Mouse (Mus musculus) erythroid progenitor cell, adult 5-6 weeks (primary cell): ENCODE data around the gene Zfp169. TPM values are rescaled to one million over a fixed set of nuclear protein-coding genes. Genes with fewer than 3 reads are reported as not detected.
"Not testable (repeated sequence)": the region's sequence is repeated elsewhere in the genome, so short reads cannot be mapped to it uniquely, and the experiment has no call there.

Source experiments
- ATAC-seq: replicated peaks from 2 replicates; pipeline ENCODE4 v1.8.0; 2016; ENCODE audit warnings: moderate number of reproducible peaks, mild to moderate bottlenecking, moderate TSS enrichment, inconsistent platforms; ENCODE audit not compliant: poor library complexity, low FRiP score, severe bottlenecking
- total RNA-seq, 2 experiments: library from RNA; stranded (forward) in 1 of 2; stranded (reverse) in 1 of 2; fragments of 150-400 nt in 1 of 2; fragments of 186-747, 209-891 nt in 1 of 2; gene quantifications; 2 replicates each; pipeline versions ENCODE4 v1.2.3 to v1.2.4; 2015 to 2017; ENCODE audit warnings: low replicate concordance in 2 of 2

The Zfp169 gene
- total RNA-seq, 2 experiments from 2014 or later, result 1.3 to 1.7 TPM

DNA sequence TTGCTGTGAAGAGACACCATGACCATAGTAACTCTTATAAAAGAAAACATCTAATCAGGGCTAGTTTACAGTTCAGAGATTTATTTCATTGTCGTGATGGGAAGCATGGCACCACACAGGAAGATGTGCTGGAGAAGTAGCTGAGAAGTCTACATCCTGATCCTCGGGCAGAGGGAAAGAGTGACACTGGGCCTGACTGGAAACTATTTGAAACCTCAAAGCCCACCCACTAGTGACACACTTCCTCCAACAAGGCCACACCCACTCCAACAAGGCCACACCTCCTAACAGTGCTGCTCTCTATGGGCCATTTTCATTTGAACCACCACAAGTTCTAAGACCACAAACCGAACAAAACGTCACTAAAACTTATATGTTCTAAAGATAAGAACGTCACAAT lies 12.5 kb upstream of the Zfp169 start:
- no peak for ATAC-seq

DNA sequence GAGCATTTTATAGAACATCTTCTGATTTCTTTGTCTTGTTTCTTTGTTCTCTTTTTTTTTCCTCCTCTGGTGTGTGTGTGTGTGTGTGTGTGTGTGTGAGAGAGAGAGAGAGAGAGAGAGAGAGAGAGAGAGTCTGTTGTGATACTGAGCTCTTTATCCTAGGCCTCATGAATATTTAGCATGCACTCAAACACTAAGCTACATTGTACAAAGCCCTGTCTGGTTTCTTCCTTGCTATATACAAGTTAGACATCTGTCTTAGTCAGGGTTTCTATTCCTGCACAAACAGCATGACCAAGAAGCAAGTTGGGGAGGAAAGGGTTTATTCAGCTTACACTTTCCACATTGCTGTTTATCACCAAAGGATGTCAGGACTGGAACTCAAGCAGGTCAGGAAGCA lies 5.9 kb upstream of the Zfp169 start:
- not testable (repeated sequence) for ATAC-seq

DNA sequence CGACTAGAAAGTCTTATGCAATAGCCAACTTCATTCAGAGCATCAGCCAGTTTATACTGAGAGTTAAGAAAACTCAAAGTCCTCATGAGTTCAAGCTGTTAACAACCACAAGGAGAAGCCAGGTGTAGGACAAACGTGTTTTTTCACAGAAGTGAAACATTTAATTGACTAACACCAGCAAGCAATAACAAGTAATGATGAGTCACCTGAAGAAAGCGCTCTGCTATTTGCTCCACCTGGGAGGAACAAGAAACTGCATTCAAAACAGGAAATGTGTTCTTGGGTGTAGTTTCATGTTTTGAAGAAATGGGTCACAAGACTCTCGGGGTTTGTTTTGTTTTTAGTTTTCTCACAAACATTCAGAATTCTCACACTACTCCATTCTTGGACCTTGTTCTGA lies 2.6 kb upstream of the Zfp169 start:
- ATAC-seq, result no peak

DNA sequence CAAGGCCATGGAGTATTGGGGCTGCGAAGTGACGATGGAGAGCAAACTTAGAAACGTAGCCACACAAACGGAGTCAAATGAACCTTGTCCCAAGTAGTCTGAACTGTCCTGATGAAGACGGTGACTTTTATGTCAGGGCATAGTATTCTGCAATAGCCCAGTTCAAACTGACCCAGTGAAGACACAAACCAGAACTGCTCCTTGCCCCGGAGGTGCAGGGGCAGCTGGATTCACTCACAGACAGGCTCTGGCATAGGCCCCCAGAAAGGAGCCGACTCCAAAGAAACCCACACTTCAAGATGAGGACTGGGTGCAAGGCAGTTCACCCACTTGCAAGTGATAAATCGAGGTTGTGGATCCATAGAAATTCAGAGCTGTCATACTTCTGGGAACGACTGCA lies 4.6 kb downstream of the Zfp169 start:
- ATAC-seq, result no peak

DNA sequence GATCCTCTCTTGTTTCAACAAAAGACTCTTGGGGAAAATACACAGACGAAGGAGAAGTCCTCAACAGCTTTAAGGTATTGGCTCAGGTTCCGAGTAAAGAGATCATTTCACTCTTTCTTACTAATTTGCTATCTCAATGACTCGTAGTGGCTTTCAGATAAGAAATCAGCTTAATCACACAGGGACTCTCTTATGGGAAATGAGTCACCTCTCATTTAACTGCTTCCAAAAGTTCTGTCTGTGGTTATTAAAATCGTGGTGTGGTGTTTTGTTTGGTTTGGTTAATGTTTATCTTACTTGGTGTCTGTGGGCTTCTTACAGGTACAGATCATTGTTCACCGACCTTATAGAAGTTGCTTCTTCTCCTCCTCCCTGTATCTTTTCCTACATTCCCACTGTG lies 10.8 kb downstream of the Zfp169 start:
- no peak for ATAC-seq

DNA sequence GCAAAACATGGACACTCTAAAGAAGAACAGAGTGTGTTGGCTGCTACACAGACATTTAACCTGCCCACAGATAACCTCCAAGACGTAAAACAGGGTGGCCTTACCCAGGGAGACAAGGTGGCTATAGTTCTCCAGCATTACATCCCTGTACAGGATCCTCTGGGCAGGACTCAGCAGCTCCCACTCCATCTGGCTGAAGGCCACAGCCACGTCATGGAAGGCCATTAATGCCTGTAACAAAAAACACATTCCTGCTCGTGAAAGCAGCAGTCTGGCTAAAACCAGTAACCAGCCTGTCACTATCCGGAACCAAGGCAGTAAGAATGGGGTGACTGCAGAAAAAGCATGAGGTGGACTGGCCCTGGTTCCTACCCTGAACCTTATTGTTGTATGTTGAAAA lies 14.6 kb downstream of the Zfp169 start:
- no peak for ATAC-seq

DNA sequence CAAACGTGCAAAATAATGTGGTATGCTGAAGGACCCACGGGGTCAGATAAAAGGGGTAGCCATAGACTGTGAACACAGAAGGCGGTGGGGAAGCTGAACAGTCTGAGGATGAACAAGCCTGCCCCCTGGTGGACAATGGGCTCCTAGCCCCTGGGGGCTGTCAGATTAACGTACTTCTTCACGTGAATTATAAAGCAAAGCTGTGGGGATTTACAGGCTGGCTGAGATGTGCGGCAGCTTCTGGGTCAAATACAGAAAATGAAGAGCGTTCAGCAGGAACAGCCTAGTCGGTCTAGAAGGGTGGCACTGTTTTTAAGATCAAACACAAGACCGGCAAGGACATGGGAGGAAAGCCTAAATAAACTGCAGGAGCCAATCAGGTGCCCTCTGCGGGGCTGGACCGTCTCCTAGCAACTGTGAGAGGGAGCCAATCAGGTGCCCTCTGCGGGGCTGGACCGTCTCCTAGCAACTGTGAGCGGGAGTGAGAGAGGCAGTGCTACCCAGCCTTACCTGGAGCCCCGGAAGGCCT lies 15.5 kb downstream of the Zfp169 start:
- ATAC-seq, result peak; percentile 59; the same call in 1 of the 2 replicates

DNA sequence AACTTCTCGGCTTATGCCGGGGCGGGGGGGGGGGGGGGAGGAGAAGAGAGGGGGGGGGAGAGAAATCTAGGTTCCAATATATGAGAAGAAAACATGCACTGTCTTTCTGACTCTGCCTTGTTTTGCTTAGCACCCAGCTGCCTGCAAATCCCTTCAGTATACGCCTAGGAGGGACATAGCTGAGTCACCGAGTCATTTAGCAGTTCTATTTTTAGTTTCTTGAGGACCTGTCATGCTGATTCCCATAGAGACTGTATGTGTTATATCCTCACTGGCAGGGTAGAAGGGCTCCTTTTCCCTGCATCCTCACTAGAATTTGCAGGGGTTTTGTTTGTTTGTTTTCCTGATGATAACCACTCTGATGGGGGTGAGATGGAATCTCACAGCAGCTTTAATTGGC lies 20.1 kb downstream of the Zfp169 start:
- ATAC-seq, result no peak

DNA sequence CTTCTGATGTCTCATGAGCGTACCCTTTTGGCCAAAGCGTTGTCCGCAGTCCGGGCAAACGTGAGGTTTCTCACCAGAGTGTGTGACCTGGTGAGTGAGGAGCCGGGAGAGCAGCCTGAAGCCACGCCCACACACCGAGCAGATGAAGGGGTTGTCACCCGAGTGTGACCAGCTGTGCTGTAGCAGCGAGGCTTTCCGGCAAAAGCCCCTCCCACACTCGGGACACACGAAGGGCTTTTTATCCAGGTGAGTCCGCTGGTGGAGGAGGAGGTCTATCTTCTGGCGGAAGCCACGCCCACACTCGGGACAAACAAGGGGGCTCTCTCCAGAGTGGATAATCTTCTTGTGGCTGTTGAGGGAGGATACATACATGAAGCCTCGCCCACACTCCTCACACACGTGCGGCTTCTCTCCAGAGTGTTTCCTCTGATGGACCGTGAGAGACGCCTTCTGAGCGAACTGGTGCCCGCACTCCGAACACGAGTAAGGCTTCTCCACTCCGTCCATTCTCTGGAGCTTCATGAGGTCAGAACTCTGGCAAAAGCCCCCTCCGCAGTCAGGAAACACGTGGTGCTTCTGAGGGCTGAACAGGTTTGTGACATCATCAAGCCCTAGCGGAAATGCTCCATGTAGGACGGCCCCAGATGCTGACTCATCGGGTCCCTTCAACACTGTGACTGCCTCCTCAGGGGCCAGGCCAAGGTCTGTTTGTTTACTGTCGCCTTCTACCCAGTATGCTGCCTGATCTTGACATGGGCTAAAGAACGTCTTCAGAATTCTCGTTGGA lies 22.7 kb downstream of the Zfp169 start:
- no peak for ATAC-seq

DNA sequence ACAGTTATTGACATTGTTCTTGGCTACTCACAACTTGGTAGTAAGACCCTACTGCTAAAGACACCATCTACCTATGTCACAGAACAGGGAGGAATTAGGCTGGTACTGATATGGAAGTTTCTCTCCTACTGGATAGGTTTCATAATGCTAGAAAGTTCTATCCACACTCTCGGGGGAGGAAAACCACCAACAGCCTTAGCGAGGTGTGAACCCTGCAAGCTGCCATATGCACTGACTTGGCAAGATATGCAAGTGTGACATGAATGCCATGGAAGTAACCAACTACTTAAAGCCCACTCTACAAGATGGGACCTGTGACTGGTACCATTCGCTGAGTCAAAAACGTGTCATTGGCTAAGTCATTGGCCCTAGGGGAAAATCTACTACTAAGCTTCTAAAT lies 29.6 kb downstream of the Zfp169 start:
- no peak for ATAC-seq

DNA sequence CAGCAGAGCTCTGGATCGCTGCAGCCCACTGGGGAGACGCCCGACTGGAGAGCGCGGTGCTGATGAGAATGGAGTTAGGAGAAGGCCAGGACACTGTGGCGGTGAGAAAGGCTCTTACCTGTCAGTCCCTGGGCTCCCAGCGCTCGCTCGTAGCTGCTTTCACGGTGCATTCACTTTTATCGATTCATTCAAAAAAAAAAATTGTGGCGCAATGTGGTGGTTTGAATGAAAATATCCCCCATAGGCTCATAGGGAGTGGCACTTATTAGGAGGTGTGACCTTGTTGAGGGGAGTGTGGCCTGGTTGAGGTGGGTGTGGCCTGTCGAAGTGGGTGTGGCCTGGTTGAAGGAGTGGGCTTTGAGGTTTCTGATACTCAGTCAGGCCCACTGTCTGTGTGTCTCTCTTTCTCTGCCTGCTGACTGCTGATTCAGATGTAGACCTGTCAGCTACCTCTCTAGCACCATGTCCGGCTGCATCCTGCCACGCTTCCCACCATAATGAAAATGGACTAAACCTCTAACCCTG lies 44.5 kb downstream of the Zfp169 start:
- ATAC-seq, result no peak

DNA sequence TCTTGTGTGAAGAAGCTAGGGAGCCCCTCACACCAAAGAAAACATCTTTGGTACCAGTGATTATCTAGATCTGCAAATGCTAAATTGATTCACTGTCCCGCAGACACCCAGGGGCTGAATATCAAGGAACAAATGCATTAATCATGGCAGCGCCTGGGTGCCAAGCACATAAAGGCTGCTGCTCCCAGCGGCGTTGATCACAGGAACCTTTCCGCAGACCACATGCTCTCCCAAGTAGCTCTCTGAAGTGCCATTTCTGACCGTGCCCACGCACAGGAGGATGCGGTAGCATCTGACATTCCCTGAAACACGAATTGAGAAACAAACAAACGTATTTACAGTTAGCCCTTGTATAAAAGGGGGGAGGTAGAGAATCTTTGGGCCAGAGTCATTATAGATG lies 47.1 kb downstream of the Zfp169 start:
- no peak for ATAC-seq

DNA sequence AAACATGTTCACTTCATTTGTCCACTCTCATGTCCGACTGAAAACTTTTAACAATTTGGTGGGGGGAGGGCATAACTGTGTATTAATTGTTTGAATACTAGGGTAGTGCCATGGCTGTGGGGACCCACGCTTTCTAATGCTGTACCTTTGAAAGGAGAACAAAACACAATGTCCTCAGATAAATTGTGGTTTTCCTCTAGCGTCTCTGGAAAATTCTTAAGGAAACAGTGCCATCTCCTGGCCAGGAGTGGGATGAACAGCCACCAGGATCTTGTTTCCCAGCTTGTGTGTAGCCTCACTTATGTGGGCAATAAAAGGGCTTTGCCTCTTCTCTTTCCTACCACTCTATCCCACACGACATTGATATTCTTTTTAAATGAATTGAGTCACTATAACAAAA lies 49.1 kb downstream of the Zfp169 start:
- ATAC-seq, result no peak

DNA sequence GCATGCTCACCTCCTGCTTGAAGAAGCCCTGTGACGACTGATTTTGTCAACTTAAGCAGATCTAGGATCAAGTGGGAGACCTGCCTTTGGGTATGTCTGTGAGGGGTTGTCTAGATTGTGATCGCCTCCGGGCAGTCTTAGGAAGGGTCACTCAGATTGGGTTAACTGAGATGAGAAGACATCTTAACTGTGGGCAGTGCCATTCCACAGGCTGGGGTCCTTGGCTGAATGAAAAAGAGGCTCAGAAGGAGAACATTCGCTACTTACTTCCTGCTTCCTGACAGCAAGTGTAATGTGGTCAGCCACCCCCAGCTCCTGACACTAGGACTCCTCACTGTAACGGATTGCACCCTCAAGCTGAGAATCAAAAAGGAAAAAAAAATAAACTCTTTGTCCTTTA lies 54.0 kb downstream of the Zfp169 start:
- ATAC-seq, result no peak

DNA sequence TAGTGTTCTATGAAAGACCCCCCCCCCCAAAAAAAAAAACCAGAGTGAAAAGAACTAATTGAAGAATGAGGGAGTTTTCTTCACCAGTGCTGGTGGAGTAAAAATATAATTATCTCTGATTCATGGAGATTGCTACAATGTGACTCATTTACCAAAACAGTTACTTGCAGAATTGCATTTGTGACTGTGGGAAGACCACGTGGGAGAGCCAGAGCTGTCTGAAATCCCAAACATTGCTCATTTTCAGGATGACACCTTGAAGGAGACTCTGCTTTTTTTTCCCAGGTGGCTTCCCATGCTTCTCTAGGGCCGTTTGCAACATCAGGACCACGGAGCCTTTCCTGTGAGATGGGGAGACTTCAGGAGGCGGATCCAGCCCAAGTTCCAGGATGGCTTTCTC lies 65.1 kb downstream of the Zfp169 start:
- no peak for ATAC-seq

DNA sequence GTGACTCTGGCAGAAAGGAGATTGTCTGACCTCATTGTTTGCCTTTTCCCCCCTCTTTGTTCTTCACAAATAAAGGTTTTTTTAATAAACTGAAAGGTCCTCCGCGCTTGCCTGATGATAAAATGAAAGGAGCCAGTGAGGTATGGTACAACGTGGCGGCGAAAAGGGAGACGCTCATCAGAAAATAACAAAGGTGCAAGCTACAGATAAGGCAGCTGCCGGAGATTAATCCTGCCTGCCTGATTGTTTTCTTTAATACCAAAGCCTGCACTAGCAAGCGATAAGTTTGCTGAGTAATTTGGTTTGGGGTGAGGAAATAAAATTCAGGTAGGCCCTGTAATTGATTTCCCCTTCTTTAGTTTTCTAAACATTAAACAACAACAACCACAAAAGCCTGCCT lies 69.3 kb downstream of the Zfp169 start:
- no peak for ATAC-seq

DNA sequence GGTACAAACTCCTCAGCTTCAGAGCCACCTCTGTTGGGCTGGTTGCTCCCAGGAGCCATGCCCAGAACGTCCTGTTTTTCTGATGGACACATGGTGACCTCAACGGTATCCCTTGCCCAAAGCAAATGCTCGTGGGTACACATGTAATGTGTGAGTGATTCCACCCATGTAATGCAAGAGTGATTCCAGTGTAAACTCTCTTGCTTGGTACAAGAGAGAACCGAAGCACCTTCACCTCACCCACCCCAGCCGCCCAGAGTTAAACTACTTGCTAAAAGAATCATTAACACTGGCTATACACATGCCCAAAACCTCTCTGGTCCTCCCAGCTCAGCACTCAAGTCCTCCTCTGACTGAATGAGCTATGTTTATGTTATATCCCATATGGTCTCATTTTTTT lies 74.9 kb downstream of the Zfp169 start:
- no peak for ATAC-seq

Other genes starting within 250 kb of the Zfp169 start
- gene A830005F24Rik, start 119 bp upstream of the Zfp169 start, total RNA-seq (2015; ENCODE audit: low replicate concordance), result not detected in 2 replicates
- gene A830005F24Rik, start 119 bp upstream of the Zfp169 start, total RNA-seq (2017; ENCODE audit: low replicate concordance), result not detected in 2 replicates
- gene Ptpdc1, start 112.2 kb upstream of the Zfp169 start, total RNA-seq (2015; ENCODE audit: low replicate concordance), result 4.0 and 7.5 TPM in 2 replicates
- gene Ptpdc1, start 112.2 kb upstream of the Zfp169 start, total RNA-seq (2017; ENCODE audit: low replicate concordance), result 2.3 and 3.3 TPM in 2 replicates
- not detected in 2 replicates for gene Barx1, start 149.5 kb upstream of the Zfp169 start, total RNA-seq (2015; ENCODE audit: low replicate concordance)
- not detected in 2 replicates for gene Barx1, start 149.5 kb upstream of the Zfp169 start, total RNA-seq (2017; ENCODE audit: low replicate concordance)